ENCODE assay signal across 27 mouse cellular contexts in the genomic region with DNA sequence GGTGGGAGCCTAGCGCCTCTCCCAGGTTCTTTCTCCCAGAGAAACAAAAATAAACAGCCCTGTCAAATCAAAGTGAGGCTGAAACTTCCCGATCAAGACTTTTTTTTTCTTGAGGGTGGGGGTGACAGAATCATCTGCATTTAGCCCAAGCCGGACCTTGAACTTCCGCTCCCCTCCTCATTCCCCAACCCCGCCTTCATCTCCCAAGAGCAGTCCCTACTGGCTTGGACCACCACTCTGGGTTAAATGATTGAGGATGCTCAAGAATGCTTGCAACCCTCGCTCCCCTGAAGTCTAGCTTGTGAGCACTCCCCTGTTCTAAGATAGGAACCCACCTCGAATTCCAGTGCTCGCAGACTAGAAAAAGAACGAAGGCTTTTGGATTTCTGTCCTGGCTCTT. TPM values are rescaled to one million over a fixed set of nuclear protein-coding genes. Genes with fewer than 3 reads are reported as not detected.
DNase-seq lines count a peak whose midpoint lies in the region; ATAC-seq lines count a peak whose summit lies in the region.
"Had no signal": no experiment of that assay in that cellular context is flagged by ENCODE, and none has a peak within 500 bp of the region (broad histone marks: within the 10 kb centered on the region; RNA-seq: fewer than 3 reads in every experiment).

No protein-coding gene starts in this region.

- H3K9ac ChIP-seq in intestine, embryonic 14.5 days (ENCODE audit: low read length): no peak overlapping the region
- no peak overlapping the region for H3K9ac ChIP-seq in intestine, embryonic 16.5 days (ENCODE audit: low read depth, low read length)
- H3K9ac ChIP-seq in lung, embryonic 16.5 days (ENCODE audit: low read length): no peak overlapping the region
- H3K9ac ChIP-seq in intestine, embryonic 15.5 days: no peak overlapping the region
- H3K9ac ChIP-seq: heart, embryonic 12.5 days; liver, embryonic 13.5 days; neural tube, embryonic 13.5 days had no signal

- H3K27me3 ChIP-seq in intestine, embryonic 14.5 days (replicated peaks; ENCODE audit: control insufficient read depth, insufficient read depth, low read length): peaks cover 86% of the 10 kb centered on the region
- peaks cover 42% of the 10 kb centered on the region for H3K27me3 ChIP-seq in intestine, embryonic 16.5 days (replicated peaks; ENCODE audit: control insufficient read depth, insufficient read depth, low read length)
- H3K27me3 ChIP-seq in lung, embryonic 16.5 days (ENCODE audit: control insufficient read depth, insufficient read depth, low read depth, low read length): peaks cover 85% of the 10 kb centered on the region
- peaks cover 69% of the 10 kb centered on the region for H3K27me3 ChIP-seq in intestine, embryonic 15.5 days (replicated peaks)

- H3K36me3 ChIP-seq in intestine, embryonic 14.5 days (ENCODE audit: control insufficient read depth, insufficient read depth, low read length): peaks cover 2% of the 10 kb centered on the region; the same call in 1 of the 2 replicates
- H3K36me3 ChIP-seq in intestine, embryonic 16.5 days (ENCODE audit: control insufficient read depth, insufficient read depth, low read length): no peaks in the 10 kb centered on the region
- no peaks in the 10 kb centered on the region; the same call in 1 of the 2 replicates for H3K36me3 ChIP-seq in lung, embryonic 16.5 days (ENCODE audit: control insufficient read depth, insufficient read depth, low read length)
- no peaks in the 10 kb centered on the region for H3K36me3 ChIP-seq in intestine, embryonic 15.5 days
- H3K36me3 ChIP-seq: heart, embryonic 12.5 days; liver, embryonic 13.5 days; neural tube, embryonic 13.5 days had no signal

- no peaks in the 10 kb centered on the region for H3K9me3 ChIP-seq in intestine, embryonic 14.5 days (ENCODE audit: control insufficient read depth, low read length)
- H3K9me3 ChIP-seq in intestine, embryonic 16.5 days (ENCODE audit: control insufficient read depth, low read length): no peaks in the 10 kb centered on the region
- H3K9me3 ChIP-seq in lung, embryonic 16.5 days (ENCODE audit: control insufficient read depth, low read length): no peaks in the 10 kb centered on the region
- H3K9me3 ChIP-seq in intestine, embryonic 15.5 days: no peaks in the 10 kb centered on the region
- H3K9me3 ChIP-seq: heart, embryonic 12.5 days; liver, embryonic 13.5 days; neural tube, embryonic 13.5 days had no signal

- H3K4me3 ChIP-seq in intestine, embryonic 14.5 days (ENCODE audit: low read depth, low read length): no peak overlapping the region
- H3K4me3 ChIP-seq in intestine, embryonic 16.5 days (ENCODE audit: low read length): no peak overlapping the region
- H3K4me3 ChIP-seq in lung, embryonic 16.5 days (ENCODE audit: low read length): no peak overlapping the region; the same call in 1 of the 2 replicates
- H3K4me3 ChIP-seq in intestine, embryonic 15.5 days (replicated peaks): no peak overlapping the region
- H3K4me3 ChIP-seq: heart, embryonic 12.5 days; left cerebral cortex, adult 2 months; liver, embryonic 13.5 days; myocyte; neural tube, embryonic 13.5 days had no signal

- peak overlapping the region; percentile 22; the same call in 1 of the 2 replicates for H3K4me2 ChIP-seq in intestine, embryonic 14.5 days (ENCODE audit: low read length)
- H3K4me2 ChIP-seq in intestine, embryonic 16.5 days (ENCODE audit: low read depth, low read length): no peak overlapping the region
- H3K4me2 ChIP-seq in lung, embryonic 16.5 days (ENCODE audit: low read depth, low read length): 0 out of 2 replicates have a peak overlapping the region, but pooled peaks have one; percentile 26
- peak overlapping the region; percentile 39 for H3K4me2 ChIP-seq in intestine, embryonic 15.5 days (replicated peaks)
- H3K4me2 ChIP-seq: heart, embryonic 12.5 days; liver, embryonic 13.5 days; neural tube, embryonic 13.5 days had no signal

- 16% methylated on average over 9 of the region's 9 CpGs for WGBS in intestine, embryonic 14.5 days
- WGBS in intestine, embryonic 16.5 days: 10% methylated on average over 9 of the region's 9 CpGs
- 7% methylated on average over 9 of the region's 9 CpGs for WGBS in lung, embryonic 16.5 days
- WGBS in intestine, embryonic 15.5 days: 18% methylated on average over 9 of the region's 9 CpGs

- ATAC-seq in intestine, embryonic 14.5 days (replicated peaks; ENCODE audit: low FRiP score, low TSS enrichment, low read depth): no peak
- no peak for ATAC-seq in intestine, embryonic 16.5 days
- no peak for ATAC-seq in lung, embryonic 16.5 days (ENCODE audit: low read depth)
- ATAC-seq in intestine, embryonic 15.5 days: no peak
- ATAC-seq: forebrain, embryonic 16.5 days; hindbrain, embryonic 16.5 days; lung, postnatal 0 days; midbrain, embryonic 16.5 days had no signal

- peaks cover 37% of the 10 kb centered on the region for H3K4me1 ChIP-seq in intestine, embryonic 14.5 days (replicated peaks; ENCODE audit: control insufficient read depth, insufficient read depth, low read length)
- 0 out of 2 replicates have a peak, but pooled peaks cover 10% of the 10 kb centered on the region for H3K4me1 ChIP-seq in intestine, embryonic 16.5 days (ENCODE audit: control insufficient read depth, insufficient read depth, low read length)
- H3K4me1 ChIP-seq in lung, embryonic 16.5 days (replicated peaks; ENCODE audit: control insufficient read depth, insufficient read depth, low read length): 0 out of 2 replicates have a peak, but pooled peaks cover 4% of the 10 kb centered on the region
- peaks cover 28% of the 10 kb centered on the region for H3K4me1 ChIP-seq in intestine, embryonic 15.5 days (replicated peaks)
- H3K4me1 ChIP-seq: liver, embryonic 13.5 days had no signal

- no peak overlapping the region for H3K27ac ChIP-seq in intestine, embryonic 14.5 days (ENCODE audit: low read depth)
- no peak overlapping the region for H3K27ac ChIP-seq in intestine, embryonic 16.5 days (ENCODE audit: low read length)
- no peak overlapping the region for H3K27ac ChIP-seq in lung, embryonic 16.5 days (ENCODE audit: low read length)
- H3K27ac ChIP-seq in intestine, embryonic 15.5 days: no peak overlapping the region
- H3K27ac ChIP-seq: left cerebral cortex, adult 2 months; liver, embryonic 13.5 days; neural tube, embryonic 13.5 days had no signal

- peak; percentile 55 for DNase-seq in intestine, embryonic 14.5 days (ENCODE audit: low spot score)
- no peak for DNase-seq in lung, postnatal 25 days (ENCODE audit: low spot score)
- DNase-seq in T-cell, adult 2 months (ENCODE audit: low spot score): no peak
- no peak for DNase-seq in adrenal gland, adult (ENCODE audit: inconsistent age in 2 of 2, low spot score in 1 of 2)
- DNase-seq: adrenal gland, postnatal 14 days; cerebellum, adult 2 months; cerebellum, postnatal 25 days; gastrocnemius, postnatal 10 days; heart, postnatal 14 days; kidney, adult 18-20 months; kidney, postnatal 4 days; layer of hippocampus, adult 9-11 months; liver, embryonic 13.5 days; right cerebral cortex, adult 18-20 months; right cerebral cortex, postnatal 4 days; thymus, postnatal 25 days had no signal

RNA-seq across cellular contexts. Expression of a gene that starts 11.3 kb away (rescaled TPM):
- polyA plus RNA-seq in intestine, embryonic 14.5 days (2014; fragmentation: Nextera tagmentation; extraction: Ambion mirVana): 49.3 and 53.4 TPM in 2 replicates
- polyA plus RNA-seq in intestine, embryonic 16.5 days (2015; fragmentation: Nextera tagmentation; extraction: Ambion mirVana): 30.0 and 33.8 TPM in 2 replicates
- 25.9 and 28.8 TPM in 2 replicates for polyA plus RNA-seq in lung, embryonic 16.5 days (2015; fragmentation: Nextera tagmentation; extraction: Ambion mirVana)
- polyA plus RNA-seq in intestine, embryonic 15.5 days (2015; fragmentation: Nextera tagmentation; extraction: Ambion mirVana): 46.6 and 52.3 TPM in 2 replicates
